8 mouse cellular contexts compared by ENCODE assay signal in the genomic region with DNA sequence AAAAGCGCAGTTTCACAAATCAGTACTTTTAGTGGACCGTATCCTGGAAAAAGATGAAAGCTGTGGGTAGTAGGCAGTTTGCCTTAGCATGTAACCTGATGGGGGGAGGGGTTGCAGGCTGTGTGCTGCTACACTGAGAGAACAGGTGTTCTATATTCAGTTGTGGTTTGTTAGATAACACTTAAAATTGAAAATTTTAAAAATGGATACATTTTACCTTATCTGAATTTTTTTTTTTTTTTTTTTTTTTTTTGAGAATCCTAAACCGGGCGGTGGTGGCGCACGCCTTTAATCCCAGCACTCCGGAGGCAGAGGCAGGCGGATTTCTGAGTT. TPM values are rescaled to one million over a fixed set of nuclear protein-coding genes. Genes with fewer than 3 reads are reported as not detected.
DNase-seq lines count a peak whose midpoint lies in the region; ATAC-seq and TF ChIP-seq lines count a peak whose summit lies in the region.

No protein-coding gene starts in this region.

- H3K27ac ChIP-seq in heart, adult 2 months, result no peak overlapping the region
- peak overlapping the region; percentile 66; the same call in 1 of the 2 replicates for H3K27ac ChIP-seq in ES-E14 (ENCODE audit: insufficient read depth, low read depth, low read length, poor library complexity, severe bottlenecking)
- peak overlapping the region; percentile 82; the same call in 1 of the 2 replicates for H3K27ac ChIP-seq in hindbrain, embryonic 13.5 days
- H3K27ac ChIP-seq in midbrain, embryonic 14.5 days (replicated peaks; ENCODE audit: low read depth, low read length), result peak overlapping the region; percentile 77

- ATAC-seq in hindbrain, embryonic 13.5 days (ENCODE audit: low FRiP score), result no peak
- no peak for ATAC-seq in midbrain, embryonic 14.5 days (ENCODE audit: low FRiP score, low TSS enrichment)

- no peak for TF ChIP-seq POLR2A in heart, adult 2 months (IDR thresholded peaks at IDR 0.05; ENCODE audit: insufficient read depth, low read depth, low read length)

- H3K27me3 ChIP-seq in heart, adult 2 months (ENCODE audit: control insufficient read depth, insufficient read depth, low read length), result no peaks in the 10 kb centered on the region
- H3K27me3 ChIP-seq in hindbrain, embryonic 13.5 days, result no peaks in the 10 kb centered on the region
- H3K27me3 ChIP-seq in midbrain, embryonic 14.5 days (ENCODE audit: control insufficient read depth, insufficient read depth, low read length), result no peaks in the 10 kb centered on the region

- TF ChIP-seq EP300 in heart, adult 2 months (IDR thresholded peaks at IDR 0.05; ENCODE audit: insufficient read depth, low read depth, low read length), result no peak

- H3K9ac ChIP-seq in heart, adult 2 months (ENCODE audit: low read depth, low read length), result peak overlapping the region; percentile 70; the same call in 1 of the 2 replicates
- H3K9ac ChIP-seq in ES-E14 (ENCODE audit: insufficient read depth, low read depth, low read length, poor library complexity, severe bottlenecking), result peak overlapping the region; percentile 77
- peak overlapping the region; percentile 61 for H3K9ac ChIP-seq in hindbrain, embryonic 13.5 days
- peak overlapping the region; percentile 64 for H3K9ac ChIP-seq in midbrain, embryonic 14.5 days (replicated peaks; ENCODE audit: low read length)

- no peaks in the 10 kb centered on the region; the same call in 1 of the 2 replicates for H3K4me1 ChIP-seq in heart, adult 2 months (ENCODE audit: control insufficient read depth, insufficient read depth, low read length)
- no peaks in the 10 kb centered on the region for H3K4me1 ChIP-seq in ES-E14 (ENCODE audit: control insufficient read depth in 2 of 2, insufficient read depth in 2 of 2, low read length in 2 of 2, poor library complexity in 1 of 2)
- peaks cover 13% of the 10 kb centered on the region for H3K4me1 ChIP-seq in hindbrain, embryonic 13.5 days (replicated peaks)
- 0 out of 2 replicates have a peak, but pooled peaks cover 3% of the 10 kb centered on the region for H3K4me1 ChIP-seq in midbrain, embryonic 14.5 days (ENCODE audit: control insufficient read depth, insufficient read depth, low read length)

- 74% methylated on average over 8 of the region's 8 CpGs for WGBS in heart, adult 2 months
- WGBS in hindbrain, embryonic 13.5 days, result 68% methylated on average over 8 of the region's 8 CpGs
- 80% methylated on average over 8 of the region's 8 CpGs for WGBS in midbrain, embryonic 14.5 days

- no peaks in the 10 kb centered on the region for H3K79me2 ChIP-seq in heart, adult 2 months (replicated peaks; ENCODE audit: control insufficient read depth, insufficient read depth, low read length)

- H3K4me3 ChIP-seq in heart, adult 2 months, result peak overlapping the region; percentile 69
- peak overlapping the region; percentile 76 to 97 for H3K4me3 ChIP-seq in ES-E14 (ENCODE audit: insufficient read depth in 1 of 2, low read depth in 1 of 2, low read length in 2 of 2, poor library complexity in 1 of 2, severe bottlenecking in 1 of 2)
- H3K4me3 ChIP-seq in hindbrain, embryonic 13.5 days, result peak overlapping the region; percentile 54
- H3K4me3 ChIP-seq in midbrain, embryonic 14.5 days (replicated peaks; ENCODE audit: low read depth, low read length), result peak overlapping the region; percentile 55

- H3K4me2 ChIP-seq in hindbrain, embryonic 13.5 days, result peak overlapping the region; percentile 63
- peak overlapping the region; percentile 65 for H3K4me2 ChIP-seq in midbrain, embryonic 14.5 days (ENCODE audit: low read length)

- no peak for TF ChIP-seq CTCF in heart, adult 2 months (IDR thresholded peaks at IDR 0.05)

- intact Hi-C loops in heart, adult 2 months (cut with DNase I), result no loop called here
- intact Hi-C loops in heart, postnatal 36 days (cut with DNase I), result no loop called here
- intact Hi-C loops in gastrocnemius, postnatal 14 days (cut with DNase I; ENCODE audit: low total_unique reads), result no loop called here

- DNase-seq in heart, adult 2 months, result no peak
- DNase-seq in heart, postnatal 36 days, result no peak
- no peak for DNase-seq in ES-E14 (ENCODE audit: low read depth, low spot score)
- DNase-seq in midbrain, embryonic 14.5 days, result peak; percentile 19
- no peak for DNase-seq in gastrocnemius, postnatal 4 days (ENCODE audit: low spot score in 2 of 2)
- DNase-seq in gastrocnemius, postnatal 14 days, result no peak
- DNase-seq in retina, embryonic 14.5 days (ENCODE audit: low spot score), result no peak

- no peaks in the 10 kb centered on the region for H3K9me3 ChIP-seq in ES-E14 (ENCODE audit: control insufficient read depth, insufficient read depth, low read depth, low read length)
- no peaks in the 10 kb centered on the region for H3K9me3 ChIP-seq in hindbrain, embryonic 13.5 days
- H3K9me3 ChIP-seq in midbrain, embryonic 14.5 days (ENCODE audit: control insufficient read depth, low read length), result no peaks in the 10 kb centered on the region

- no peaks in the 10 kb centered on the region for H3K36me3 ChIP-seq in heart, adult 2 months (ENCODE audit: control insufficient read depth, insufficient read depth, low read length)
- H3K36me3 ChIP-seq in ES-E14 (ENCODE audit: control insufficient read depth, insufficient read depth, low read length, poor library complexity, severe bottlenecking), result peaks cover 17% of the 10 kb centered on the region
- peaks cover 25% of the 10 kb centered on the region for H3K36me3 ChIP-seq in hindbrain, embryonic 13.5 days
- H3K36me3 ChIP-seq in midbrain, embryonic 14.5 days (ENCODE audit: control insufficient read depth, insufficient read depth, low read length), result no peaks in the 10 kb centered on the region; the same call in 1 of the 2 replicates

- in situ Hi-C loops in ES-E14 (cut with MboI; ENCODE audit: low sequenced_read_pairs in 2 of 2, unreplicated experiment in 2 of 2), result no loop called here

TF ChIP-seq in ES-E14, 5 proteins besides CTCF, POLR2A, EP300 and RAD21:
- TF ChIP-seq HCFC1 (IDR thresholded peaks at IDR 0.05; ENCODE audit: borderline replicate concordance, insufficient read depth, low read length) (no peak), ZNF384 (IDR thresholded peaks at IDR 0.05; ENCODE audit: low read depth, low read length) (peak; percentile 80)

RNA-seq across cellular contexts. Expression of gene Naa10, which starts 0.8 kb away (rescaled TPM):
- total RNA-seq in heart, adult 2 months (2021), result 10 to 100 TPM; 50.2 to 63.7 TPM
- polyA plus RNA-seq in heart, adult 2 months (2012; rRNA removed), result 57.2 and 64.5 TPM in 2 replicates
- total RNA-seq in heart, postnatal 36 days (2021), result 10 to 100 TPM; 58.2 to 61.4 TPM
- 142 and 145 TPM in 2 replicates for total RNA-seq in ES-E14 (2012; rRNA removed)
- polyA plus RNA-seq in hindbrain, embryonic 13.5 days (2015; fragmentation: Nextera tagmentation; extraction: Ambion mirVana), result 105 and 107 TPM in 2 replicates
- 82.2 and 89.0 TPM in 2 replicates for polyA plus RNA-seq in midbrain, embryonic 14.5 days (2014; fragmentation: Nextera tagmentation; extraction: Ambion mirVana)
- total RNA-seq in gastrocnemius, postnatal 4 days (2021), result 10 to 100 TPM; 71.4 to 75.8 TPM
- total RNA-seq in gastrocnemius, postnatal 14 days (2021), result 10 to 100 TPM; 58.8 to 66.1 TPM

RNA-seq across cellular contexts. Expression of gene Arhgap4, which starts 0.8 kb away (rescaled TPM):
- total RNA-seq in heart, adult 2 months (2021), result 1 to 10 TPM; 1.5 to 1.8 TPM
- 5.7 and 7.7 TPM in 2 replicates for polyA plus RNA-seq in heart, adult 2 months (2012; rRNA removed)
- total RNA-seq in heart, postnatal 36 days (2021), result 1 to 10 TPM; 1.2 to 1.5 TPM
- total RNA-seq in ES-E14 (2012; rRNA removed), result 3.5 and 7.7 TPM in 2 replicates
- 3.4 and 3.8 TPM in 2 replicates for polyA plus RNA-seq in hindbrain, embryonic 13.5 days (2015; fragmentation: Nextera tagmentation; extraction: Ambion mirVana)
- polyA plus RNA-seq in midbrain, embryonic 14.5 days (2014; fragmentation: Nextera tagmentation; extraction: Ambion mirVana), result 1.8 and 2.1 TPM in 2 replicates
- 1 to 10 TPM; 2.4 to 2.8 TPM for total RNA-seq in gastrocnemius, postnatal 4 days (2021)
- under 1 TPM; 0.55 to 0.66 TPM for total RNA-seq in gastrocnemius, postnatal 14 days (2021)

RNA-seq across cellular contexts. Expression of gene Renbp, which starts 8.1 kb away (rescaled TPM):
- 1 to 10 TPM; 3.7 to 7.1 TPM for total RNA-seq in heart, adult 2 months (2021)
- polyA plus RNA-seq in heart, adult 2 months (2012; rRNA removed), result 5.1 and 7.3 TPM in 2 replicates
- total RNA-seq in heart, postnatal 36 days (2021), result 1 to 10 TPM; 5.4 to 6.7 TPM
- total RNA-seq in ES-E14 (2012; rRNA removed), result 33.4 and 36.8 TPM in 2 replicates
- polyA plus RNA-seq in hindbrain, embryonic 13.5 days (2015; fragmentation: Nextera tagmentation; extraction: Ambion mirVana), result 12.7 and 14.8 TPM in 2 replicates
- 3.0 and 11.1 TPM in 2 replicates for polyA plus RNA-seq in midbrain, embryonic 14.5 days (2014; fragmentation: Nextera tagmentation; extraction: Ambion mirVana)
- total RNA-seq in gastrocnemius, postnatal 4 days (2021), result 1 to 10 TPM; 7.9 to 9.6 TPM
- 1 to 10 TPM; 3.8 to 4.2 TPM for total RNA-seq in gastrocnemius, postnatal 14 days (2021)

RNA-seq across cellular contexts. Expression of gene L1cam, which starts 26.6 kb away (rescaled TPM):
- 1 to 10 TPM; 2.1 to 3.7 TPM for total RNA-seq in heart, adult 2 months (2021)
- 2.9 and 3.3 TPM in 2 replicates for polyA plus RNA-seq in heart, adult 2 months (2012; rRNA removed)
- 1 to 10 TPM; 2.8 to 4.5 TPM for total RNA-seq in heart, postnatal 36 days (2021)
- 6.0 TPM in 2 replicates for total RNA-seq in ES-E14 (2012; rRNA removed)
- polyA plus RNA-seq in hindbrain, embryonic 13.5 days (2015; fragmentation: Nextera tagmentation; extraction: Ambion mirVana), result 77.3 and 84.1 TPM in 2 replicates
- polyA plus RNA-seq in midbrain, embryonic 14.5 days (2014; fragmentation: Nextera tagmentation; extraction: Ambion mirVana), result 84.0 and 103 TPM in 2 replicates
- 1 to 10 TPM; 4.2 to 4.3 TPM for total RNA-seq in gastrocnemius, postnatal 4 days (2021)
- 1 to 10 TPM; 1.4 to 1.5 TPM for total RNA-seq in gastrocnemius, postnatal 14 days (2021)

RNA-seq across cellular contexts. Expression of gene Avpr2, which starts 30.6 kb away (rescaled TPM):
- total RNA-seq in heart, adult 2 months (2021), result not detected
- polyA plus RNA-seq in heart, adult 2 months (2012; rRNA removed), result not detected in 2 replicates
- not detected for total RNA-seq in heart, postnatal 36 days (2021)
- 0.04 and 0.16 TPM in 2 replicates for total RNA-seq in ES-E14 (2012; rRNA removed)
- polyA plus RNA-seq in hindbrain, embryonic 13.5 days (2015; fragmentation: Nextera tagmentation; extraction: Ambion mirVana), result 0.09 and 0.17 TPM in 2 replicates
- not detected in 2 replicates for polyA plus RNA-seq in midbrain, embryonic 14.5 days (2014; fragmentation: Nextera tagmentation; extraction: Ambion mirVana)
- total RNA-seq in gastrocnemius, postnatal 4 days (2021), result not detected
- total RNA-seq in gastrocnemius, postnatal 14 days (2021), result not detected
